Mouse (Mus musculus) midbrain, embryonic 12.5 days (tissue): Measurements from ENCODE around the gene Rab3il1. TPM values are rescaled to one million over a fixed set of nuclear protein-coding genes. Genes with fewer than 3 reads are reported as not detected.

ENCODE experiments used
- ATAC-seq: fragments of 200-750 bp; cut with Nextera tagmentation; 2 replicates; pipeline ENCODE4 v1.8.0; 2017; ENCODE audit warnings: low read depth, moderate TSS enrichment, moderate library complexity; ENCODE audit not compliant: low FRiP score
- H3K27ac ChIP-seq: fragments of 300-500 bp; sonication (generic); replicated peaks from 2 replicates; pipeline ENCODE4 v1.5.1; 2016; ENCODE audit warnings: mild to moderate bottlenecking
- H3K27me3 ChIP-seq: fragments of 300-500 bp; sonication (generic); 2 replicates; pipeline ENCODE4 v1.6.1; 2016; ENCODE audit warnings: mild to moderate bottlenecking
- H3K36me3 ChIP-seq: fragments of 300-500 bp; sonication (generic); 2 replicates; pipeline ENCODE4 v1.6.1; 2016
- H3K4me1 ChIP-seq: fragments of 300-500 bp; sonication (generic); 2 replicates; pipeline ENCODE4 v1.6.1; 2016
- H3K4me2 ChIP-seq: fragments of 300-500 bp; sonication (generic); replicated peaks from 2 replicates; pipeline ENCODE4 v1.6.1; 2016; ENCODE audit warnings: mild to moderate bottlenecking, moderate library complexity
- H3K4me3 ChIP-seq: fragments of 300-500 bp; sonication (generic); 2 replicates; pipeline ENCODE4 v1.5.1; 2016; ENCODE audit warnings: mild to moderate bottlenecking
- H3K9ac ChIP-seq: fragments of 300-500 bp; sonication (generic); replicated peaks from 2 replicates; pipeline ENCODE4 v1.6.1; 2016; ENCODE audit warnings: mild to moderate bottlenecking, moderate library complexity
- H3K9me3 ChIP-seq: fragments of 300-500 bp; sonication (generic); 2 replicates; pipeline ENCODE4 v1.6.1; 2016; ENCODE audit warnings: mild to moderate bottlenecking
- WGBS: fragments of 180-500 bp; shearing (Covaris S2); methylation state at CpG from one replicate; pipeline ENCODE4 v1.1.7; 2016; 5-methylcytosine and 5-hydroxymethylcytosine counted together
- polyA plus RNA-seq: library from polyadenylated mRNA; unstranded; fragments of >200 nt; fragmentation: Nextera tagmentation; extraction: Ambion mirVana; gene quantifications from 2 replicates; pipeline ENCODE4 v1.2.1, GENCODE M21; 2016

The Rab3il1 gene
- polyA plus RNA-seq, 1 experiment from 2014 or later = 34.2 TPM

DNA sequence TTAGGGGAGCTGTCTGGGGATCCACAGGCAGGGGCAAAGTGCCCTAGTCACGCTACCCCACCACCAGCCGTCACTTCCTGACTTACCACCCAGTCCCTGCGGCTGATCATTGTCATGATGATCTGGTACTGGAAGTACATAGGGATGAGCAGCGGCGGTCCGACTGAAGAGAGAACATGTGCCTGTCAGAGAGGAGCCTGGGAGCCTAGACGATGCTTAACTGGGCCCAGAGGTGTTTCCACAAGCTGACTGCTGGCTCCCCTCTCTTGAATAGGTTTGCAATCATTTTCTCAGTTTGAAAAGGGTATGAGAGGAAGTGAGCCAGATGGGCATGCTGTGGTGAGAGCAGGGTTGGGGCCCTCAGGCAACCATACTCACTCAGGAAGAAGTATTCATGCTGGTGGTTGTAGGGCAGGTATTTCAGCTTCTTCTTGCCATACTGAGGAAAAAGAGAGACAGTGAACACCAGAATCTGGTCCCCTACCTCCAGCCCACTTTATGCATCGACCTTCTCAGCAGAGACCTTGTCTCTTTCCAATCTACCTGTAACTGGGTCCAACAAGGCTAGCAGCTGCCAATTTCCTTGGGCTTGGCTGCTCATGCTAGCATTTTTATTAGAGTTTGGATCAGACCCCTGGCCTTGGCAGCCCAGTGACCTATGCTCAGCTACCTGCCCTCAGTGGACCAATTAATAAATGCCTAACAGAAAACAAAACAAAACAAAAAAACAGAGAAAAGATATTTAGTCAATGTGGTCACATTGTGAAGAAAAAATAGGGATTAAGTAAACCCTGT is 68.9 kb downstream of the Rab3il1 start:
- no peak for ATAC-seq

DNA sequence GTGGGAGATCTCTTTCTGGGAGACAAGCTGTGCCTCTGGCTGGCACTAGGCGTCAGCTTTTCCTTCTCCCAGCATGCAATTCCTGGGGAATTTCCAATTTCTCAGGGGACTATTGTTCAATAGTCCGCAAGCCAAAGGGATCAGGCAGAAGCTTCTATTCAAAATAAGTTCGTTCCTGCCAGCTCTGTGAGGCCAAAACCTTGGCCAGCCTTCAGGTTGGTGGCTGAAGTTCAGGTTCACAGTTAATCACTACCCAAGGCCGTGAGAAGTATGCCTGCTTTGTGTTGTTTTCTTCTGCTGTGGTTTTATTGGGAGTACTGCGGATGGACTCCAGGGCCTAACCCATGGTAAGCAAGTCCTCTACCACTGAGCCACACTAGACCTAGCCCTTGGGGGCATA is 69.7 kb downstream of the Rab3il1 start:
- H3K4me1 ChIP-seq = 0 out of 2 replicates have a peak, but pooled peaks cover 6% of the 10 kb centered on the region
- no peaks in the 10 kb centered on the region for H3K27me3 ChIP-seq
- peaks cover 98% of the 10 kb centered on the region for H3K36me3 ChIP-seq
- no peaks in the 10 kb centered on the region for H3K9me3 ChIP-seq
- 87% methylated on average over 5 of the region's 5 CpGs for WGBS
- no peak for ATAC-seq
- H3K9ac ChIP-seq = no peak overlapping the region
- H3K4me3 ChIP-seq = no peak overlapping the region
- H3K27ac ChIP-seq = no peak overlapping the region
- no peak overlapping the region for H3K4me2 ChIP-seq

More for the DNA sequence above, 68.9 kb downstream of the Rab3il1 start:
- no peak overlapping the region for H3K9ac ChIP-seq
- no peaks in the 10 kb centered on the region for H3K9me3 ChIP-seq
- H3K4me2 ChIP-seq = no peak overlapping the region
- H3K27ac ChIP-seq = no peak overlapping the region
- H3K36me3 ChIP-seq = peaks cover 98% of the 10 kb centered on the region
- H3K27me3 ChIP-seq = no peaks in the 10 kb centered on the region
- WGBS = 96% methylated on average over 8 of the region's 8 CpGs
- H3K4me1 ChIP-seq = 0 out of 2 replicates have a peak, but pooled peaks cover 6% of the 10 kb centered on the region
- no peak overlapping the region for H3K4me3 ChIP-seq

DNA sequence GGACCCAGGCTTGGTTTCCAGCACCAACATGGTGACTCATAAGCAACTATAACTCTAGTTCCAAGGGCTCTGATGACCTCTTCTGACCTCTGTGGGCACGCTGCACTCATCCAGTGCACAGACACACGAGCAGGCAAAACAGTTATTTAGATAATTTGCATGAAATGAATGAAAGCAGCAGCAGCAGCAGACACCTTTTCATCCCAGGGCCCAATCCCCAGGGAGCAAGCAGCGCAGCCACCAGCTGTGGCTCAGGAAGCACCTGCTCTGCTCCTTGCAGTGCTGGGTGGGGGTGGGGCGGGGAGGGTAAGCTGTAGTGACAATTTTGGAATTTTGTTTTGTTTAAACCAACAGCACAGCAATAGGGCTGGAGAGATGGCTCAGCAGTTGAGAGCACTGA is 70.4 kb downstream of the Rab3il1 start:
- Histone ChIP-seq H3K27me3 (no peaks in the 10 kb centered on the region), H3K4me3 (no peak overlapping the region), H3K4me1 (0 out of 2 replicates have a peak, but pooled peaks cover 6% of the 10 kb centered on the region), H3K4me2 (no peak overlapping the region), H3K9me3 (no peaks in the 10 kb centered on the region), H3K36me3 (peaks cover 98% of the 10 kb centered on the region), H3K9ac (no peak overlapping the region), H3K27ac (no peak overlapping the region)
- WGBS = 65% methylated on average over 4 of the region's 4 CpGs
- ATAC-seq = 0 out of 2 replicates have a peak, but pooled peaks have one; percentile 25

GRCm38 (mm10) chr19:10073145-10073544 is 71.7 kb downstream of the Rab3il1 start:
- 92% methylated on average over 5 of the region's 5 CpGs for WGBS
- H3K9me3 ChIP-seq = no peaks in the 10 kb centered on the region
- H3K27ac ChIP-seq = no peak overlapping the region
- no peaks in the 10 kb centered on the region for H3K27me3 ChIP-seq
- H3K4me3 ChIP-seq = no peak overlapping the region
- no peak overlapping the region for H3K9ac ChIP-seq
- no peak overlapping the region for H3K4me2 ChIP-seq
- H3K4me1 ChIP-seq = 0 out of 2 replicates have a peak, but pooled peaks cover 6% of the 10 kb centered on the region
- H3K36me3 ChIP-seq = peaks cover 98% of the 10 kb centered on the region
- no peak for ATAC-seq

- H3K36me3 ChIP-seq = peaks cover 100% of the 10 kb centered on the region
- H3K9me3 ChIP-seq = no peaks in the 10 kb centered on the region
- no peak overlapping the region for H3K4me3 ChIP-seq
- H3K4me1 ChIP-seq = no peaks in the 10 kb centered on the region
- ATAC-seq = no peak
- no peak overlapping the region for H3K9ac ChIP-seq
- no peaks in the 10 kb centered on the region for H3K27me3 ChIP-seq
- no peak overlapping the region for H3K27ac ChIP-seq
- 85% methylated on average over 6 of the region's 6 CpGs for WGBS
- no peak overlapping the region for H3K4me2 ChIP-seq
Measured at GRCm38 (mm10) chr19:10078392-10078791, 76.9 kb downstream of the Rab3il1 start.

- no peak overlapping the region for H3K4me2 ChIP-seq
- no peak for ATAC-seq
- H3K4me1 ChIP-seq = no peaks in the 10 kb centered on the region
- WGBS = 96% methylated on average over 7 of the region's 7 CpGs
- H3K9me3 ChIP-seq = no peaks in the 10 kb centered on the region
- H3K27me3 ChIP-seq = no peaks in the 10 kb centered on the region
- H3K36me3 ChIP-seq = peaks cover 100% of the 10 kb centered on the region
- no peak overlapping the region for H3K4me3 ChIP-seq
- H3K9ac ChIP-seq = no peak overlapping the region
- no peak overlapping the region for H3K27ac ChIP-seq
Measured at GRCm38 (mm10) chr19:10080384-10080783, 78.9 kb downstream of the Rab3il1 start.

DNA sequence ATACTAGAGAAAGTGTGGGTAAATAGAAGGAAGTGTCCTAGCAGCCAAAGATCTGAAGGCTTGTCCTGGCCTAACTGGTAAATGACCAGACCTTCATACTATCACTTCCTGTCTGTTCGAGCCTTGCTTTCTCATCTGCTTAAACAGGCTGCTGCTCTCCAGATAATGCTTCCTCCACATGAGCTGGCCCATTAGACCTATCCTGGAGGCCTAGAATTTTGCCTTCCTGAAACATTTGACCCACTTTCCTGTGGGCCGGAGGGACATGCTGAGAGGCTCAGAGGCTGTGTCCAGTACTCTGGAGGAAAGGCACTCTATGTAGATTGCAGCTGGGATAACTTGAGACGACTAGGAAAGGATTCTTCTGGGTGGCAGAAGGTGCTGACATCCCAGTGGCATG is 80.6 kb downstream of the Rab3il1 start:
- Histone ChIP-seq H3K4me2 (no peak overlapping the region), H3K36me3 (peaks cover 100% of the 10 kb centered on the region), H3K9me3 (no peaks in the 10 kb centered on the region), H3K27ac (no peak overlapping the region), H3K9ac (no peak overlapping the region), H3K27me3 (no peaks in the 10 kb centered on the region), H3K4me1 (no peaks in the 10 kb centered on the region), H3K4me3 (no peak overlapping the region)
- no peak for ATAC-seq
- 83% methylated on average over 3 of the region's 3 CpGs for WGBS

GRCm38 (mm10) chr19:10085454-10085853 is 84.0 kb downstream of the Rab3il1 start:
- Histone ChIP-seq H3K4me3 (no peak overlapping the region), H3K9ac (no peak overlapping the region), H3K4me1 (no peaks in the 10 kb centered on the region), H3K27me3 (no peaks in the 10 kb centered on the region), H3K27ac (no peak overlapping the region), H3K9me3 (no peaks in the 10 kb centered on the region), H3K4me2 (no peak overlapping the region), H3K36me3 (peaks cover 100% of the 10 kb centered on the region)
- ATAC-seq = no peak
- WGBS = 84% methylated on average over 9 of the region's 9 CpGs

DNA sequence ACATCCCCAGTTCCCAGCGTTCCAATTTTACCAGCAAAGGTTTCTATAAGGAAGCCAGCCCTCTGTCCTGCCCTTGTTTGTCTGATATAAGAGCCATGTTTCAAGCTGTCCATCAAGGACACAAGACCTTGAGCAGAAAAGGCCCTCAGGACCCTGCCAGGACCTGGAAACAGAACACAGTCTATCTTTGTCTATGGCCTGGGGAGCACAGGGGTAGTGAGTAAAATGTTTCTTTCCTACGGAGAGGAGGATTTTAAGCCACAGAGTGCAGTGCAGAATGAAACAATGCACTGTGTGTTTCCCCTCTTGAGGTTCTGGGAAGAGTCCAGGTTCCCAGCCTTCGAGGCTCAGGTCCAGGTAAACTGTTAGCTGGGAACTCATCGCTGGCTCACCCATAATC is 85.5 kb downstream of the Rab3il1 start:
- peaks cover 100% of the 10 kb centered on the region for H3K36me3 ChIP-seq
- H3K4me3 ChIP-seq = no peak overlapping the region
- 94% methylated on average over 4 of the region's 4 CpGs for WGBS

More for the DNA sequence above, 85.5 kb downstream of the Rab3il1 start:
- no peaks in the 10 kb centered on the region for H3K4me1 ChIP-seq
- H3K9me3 ChIP-seq = no peaks in the 10 kb centered on the region
- no peak overlapping the region for H3K4me2 ChIP-seq
- H3K27ac ChIP-seq = no peak overlapping the region
- no peak for ATAC-seq
- no peaks in the 10 kb centered on the region for H3K27me3 ChIP-seq
- no peak overlapping the region for H3K9ac ChIP-seq

Other genes with a start within 250 kb of the Rab3il1 start
- gene Scgb2a2, start 154.1 kb upstream of the Rab3il1 start, polyA plus RNA-seq = not detected in 2 replicates
- 118 and 121 TPM in 2 replicates for gene Incenp, start 102.1 kb upstream of the Rab3il1 start, polyA plus RNA-seq
- gene Fth1, start 21.1 kb upstream of the Rab3il1 start, polyA plus RNA-seq = 1,351 and 1,421 TPM in 2 replicates
- 1.1 TPM in 2 replicates for gene Best1, start within 50 bp of the Rab3il1 start, polyA plus RNA-seq
- gene Fads3, start 39.9 kb downstream of the Rab3il1 start, polyA plus RNA-seq = 9.6 and 10.7 TPM in 2 replicates
- 220 and 225 TPM in 2 replicates for gene Fads2, start 100.1 kb downstream of the Rab3il1 start, polyA plus RNA-seq
- gene Fads1, start 181.2 kb downstream of the Rab3il1 start, polyA plus RNA-seq = 192 and 201 TPM in 2 replicates
- gene Tmem258, start 202.3 kb downstream of the Rab3il1 start, polyA plus RNA-seq = 298 and 313 TPM in 2 replicates
- 95.9 and 98.9 TPM in 2 replicates for gene Fen1, start 202.5 kb downstream of the Rab3il1 start, polyA plus RNA-seq
- gene Myrf, start 239.1 kb downstream of the Rab3il1 start, polyA plus RNA-seq = 1.1 and 1.5 TPM in 2 replicates